Mouse (Mus musculus): Measurements from ENCODE around the gene Tldc2.

Gene Tldc2

GRCm38 (mm10) chr2:157086796-157087195 is at the start of gene Tldc2:
Tldc2 (plus strand) TSS chr2:157087055.
- DNase-seq = no peak

GRCm38 (mm10) chr2:157037303-157037702 is 49.6 kb upstream of the Tldc2 start:
- no peak for DNase-seq

- no peak for DNase-seq
Measured at GRCm38 (mm10) chr2:157039900-157040648, 46.8 kb upstream of the Tldc2 start.

- DNase-seq = no peak
Measured at GRCm38 (mm10) chr2:157040649-157041046, 46.2 kb upstream of the Tldc2 start.

- no peak for DNase-seq
Measured at GRCm38 (mm10) chr2:157041421-157041820, 45.4 kb upstream of the Tldc2 start.

GRCm38 (mm10) chr2:157043556-157043955 is 43.3 kb upstream of the Tldc2 start:
- no peak for DNase-seq

GRCm38 (mm10) chr2:157043987-157044386 is 42.9 kb upstream of the Tldc2 start:
- no peak for DNase-seq

GRCm38 (mm10) chr2:157045932-157046331 is 40.9 kb upstream of the Tldc2 start:
- DNase-seq = no peak

GRCm38 (mm10) chr2:157046956-157047355 is 39.9 kb upstream of the Tldc2 start:
- no peak for DNase-seq

GRCm38 (mm10) chr2:157048395-157049181 is 38.3 kb upstream of the Tldc2 start:
- no peak for DNase-seq

GRCm38 (mm10) chr2:157049831-157050243 is 37.0 kb upstream of the Tldc2 start:
- DNase-seq = no peak

- no peak for DNase-seq
Measured at GRCm38 (mm10) chr2:157052448-157052847, 34.4 kb upstream of the Tldc2 start.

GRCm38 (mm10) chr2:157053124-157053523 is 33.7 kb upstream of the Tldc2 start:
- DNase-seq = no peak

GRCm38 (mm10) chr2:157053787-157054186 is 33.1 kb upstream of the Tldc2 start:
- no peak for DNase-seq

- DNase-seq = no peak
Measured at GRCm38 (mm10) chr2:157054297-157054696, 32.6 kb upstream of the Tldc2 start.

- DNase-seq = no peak
Measured at GRCm38 (mm10) chr2:157054816-157055215, 32.0 kb upstream of the Tldc2 start.

GRCm38 (mm10) chr2:157055721-157056120 is 31.1 kb upstream of the Tldc2 start:
- DNase-seq = no peak

- DNase-seq = no peak
Measured at GRCm38 (mm10) chr2:157057186-157057585, 29.7 kb upstream of the Tldc2 start.

- DNase-seq = no peak
Measured at GRCm38 (mm10) chr2:157057758-157058157, 29.1 kb upstream of the Tldc2 start.

- peak; percentile 67 for DNase-seq
Measured at GRCm38 (mm10) chr2:157058342-157058998, 28.4 kb upstream of the Tldc2 start.

- no peak for DNase-seq
Measured at GRCm38 (mm10) chr2:157059166-157059565, 27.7 kb upstream of the Tldc2 start.

- no peak for DNase-seq
Measured at GRCm38 (mm10) chr2:157060037-157060436, 26.8 kb upstream of the Tldc2 start.

GRCm38 (mm10) chr2:157060557-157061305 is 26.1 kb upstream of the Tldc2 start:
- no peak for DNase-seq

Data from thymus, postnatal 25 days (tissue).